Mouse (Mus musculus) lung, adult 2 months (tissue): Measurements from ENCODE around the gene Etfa.

Source experiments
- CTCF ChIP-seq: fragments of 200-500 bp; IDR thresholded peaks from 2 replicates; pipeline ENCODE4 v1.5.1; 2011; ENCODE audit warnings: mild to moderate bottlenecking, low read length, control low read depth; ENCODE audit not compliant: insufficient read depth
- POLR2A ChIP-seq: fragments of 200-500 bp; IDR thresholded peaks from 2 replicates; pipeline ENCODE4 v1.6.1; 2011; ENCODE audit warnings: low read depth, mild to moderate bottlenecking, control low read depth, low read length, borderline replicate concordance; ENCODE audit errors: extremely low read depth

- TF ChIP-seq CTCF (no peak), POLR2A (no peak)
These were observed 30.6 kb upstream of the Etfa start for GRCm38 (mm10) chr9:55542366-55543325.
